Comparison of ENCODE assay signal across 23 mouse cellular contexts in genomic region chr14:33373271-33373670, GRCm38 (mm10).
A peak's percentile ranks its signal among the peaks of the same experiment; 100 is the strongest.
DNase-seq lines count a peak whose midpoint lies in the region; ATAC-seq and TF ChIP-seq lines count a peak whose summit lies in the region.
"Had no signal": no experiment of that assay in that cellular context is flagged by ENCODE, and none has a peak within 500 bp of the region (broad histone marks: within the 10 kb centered on the region; RNA-seq: fewer than 3 reads in every experiment).

No protein-coding gene starts in this region.

- WGBS in liver, embryonic 11.5 days = 38% methylated on average over 1 of the region's 1 CpGs
- WGBS in liver, embryonic 12.5 days (ENCODE audit: insufficient replicate concordance) = 35% methylated on average over 1 of the region's 1 CpGs
- WGBS in liver, embryonic 16.5 days (ENCODE audit: insufficient replicate concordance) = 53% methylated on average over 1 of the region's 1 CpGs
- 32% methylated on average over 1 of the region's 1 CpGs for WGBS in liver, postnatal 0 days (ENCODE audit: insufficient replicate concordance)
- 36% methylated on average over 1 of the region's 1 CpGs for WGBS in kidney, embryonic 15.5 days

- H3K9me3 ChIP-seq in liver, embryonic 11.5 days (ENCODE audit: control insufficient read depth, low read length) = no peaks in the 10 kb centered on the region
- H3K9me3 ChIP-seq in liver, embryonic 12.5 days (replicated peaks) = no peaks in the 10 kb centered on the region
- no peaks in the 10 kb centered on the region for H3K9me3 ChIP-seq in liver, embryonic 16.5 days (replicated peaks; ENCODE audit: control insufficient read depth, low read length)
- no peaks in the 10 kb centered on the region for H3K9me3 ChIP-seq in liver, postnatal 0 days (ENCODE audit: low read length)
- no peaks in the 10 kb centered on the region for H3K9me3 ChIP-seq in kidney, embryonic 15.5 days (replicated peaks)
- H3K9me3 ChIP-seq: embryonic facial prominence, embryonic 13.5 days; embryonic facial prominence, embryonic 15.5 days; forebrain, embryonic 10.5 days; forebrain, embryonic 12.5 days had no signal

- no peak for TF ChIP-seq EP300 in liver, postnatal 0 days (IDR thresholded peaks at IDR 0.05; ENCODE audit: low read depth)

- no peak overlapping the region for H3K4me2 ChIP-seq in liver, embryonic 11.5 days
- H3K4me2 ChIP-seq in liver, embryonic 12.5 days = no peak overlapping the region
- H3K4me2 ChIP-seq in liver, embryonic 16.5 days (ENCODE audit: low read depth, low read length) = no peak overlapping the region
- H3K4me2 ChIP-seq in liver, postnatal 0 days (ENCODE audit: low read depth, low read length) = no peak overlapping the region
- no peak overlapping the region for H3K4me2 ChIP-seq in myocyte (ENCODE audit: low read depth)
- H3K4me2 ChIP-seq in kidney, embryonic 15.5 days = no peak overlapping the region
- H3K4me2 ChIP-seq: embryonic facial prominence, embryonic 13.5 days; embryonic facial prominence, embryonic 15.5 days; forebrain, embryonic 12.5 days had no signal

- no peak overlapping the region for H3ac ChIP-seq in myocyte (ENCODE audit: control insufficient read depth, insufficient read length)

- H3K27ac ChIP-seq in liver, embryonic 11.5 days (ENCODE audit: low read depth, low read length) = no peak overlapping the region
- no peak overlapping the region for H3K27ac ChIP-seq in liver, embryonic 12.5 days
- peak overlapping the region; percentile 65 for H3K27ac ChIP-seq in liver, embryonic 16.5 days (ENCODE audit: low read length)
- H3K27ac ChIP-seq in liver, postnatal 0 days (ENCODE audit: low read depth) = no peak overlapping the region
- no peak overlapping the region for H3K27ac ChIP-seq in kidney, embryonic 15.5 days
- H3K27ac ChIP-seq: embryonic facial prominence, embryonic 13.5 days; embryonic facial prominence, embryonic 15.5 days; forebrain, embryonic 10.5 days; forebrain, embryonic 12.5 days had no signal

- no peak overlapping the region for H3K4me3 ChIP-seq in liver, embryonic 11.5 days (ENCODE audit: low read depth, low read length)
- H3K4me3 ChIP-seq in liver, embryonic 12.5 days = no peak overlapping the region
- H3K4me3 ChIP-seq in liver, embryonic 16.5 days (ENCODE audit: low read depth, low read length) = no peak overlapping the region
- H3K4me3 ChIP-seq in liver, postnatal 0 days (ENCODE audit: low read depth, low read length) = no peak overlapping the region
- no peak overlapping the region for H3K4me3 ChIP-seq in myocyte
- H3K4me3 ChIP-seq in kidney, embryonic 15.5 days (replicated peaks) = no peak overlapping the region
- H3K4me3 ChIP-seq: embryonic facial prominence, embryonic 13.5 days; embryonic facial prominence, embryonic 15.5 days; erythroblast, embryonic 14.5 days; forebrain, embryonic 10.5 days; forebrain, embryonic 12.5 days had no signal

- peaks cover 12% of the 10 kb centered on the region for H3K4me1 ChIP-seq in liver, embryonic 11.5 days (replicated peaks; ENCODE audit: control insufficient read depth, insufficient read depth, low read length)
- H3K4me1 ChIP-seq in liver, embryonic 12.5 days = peaks cover 16% of the 10 kb centered on the region
- H3K4me1 ChIP-seq in liver, embryonic 16.5 days (ENCODE audit: control insufficient read depth, low read depth, low read length) = no peaks in the 10 kb centered on the region; the same call in 1 of the 2 replicates
- H3K4me1 ChIP-seq in liver, postnatal 0 days (ENCODE audit: insufficient read depth) = peaks cover 4% of the 10 kb centered on the region; the same call in 1 of the 2 replicates
- peaks cover 16% of the 10 kb centered on the region for H3K4me1 ChIP-seq in kidney, embryonic 15.5 days

- no peaks in the 10 kb centered on the region for H3K27me3 ChIP-seq in liver, embryonic 11.5 days (replicated peaks; ENCODE audit: control insufficient read depth, insufficient read depth, low read length)
- peaks cover 2% of the 10 kb centered on the region; the same call in 1 of the 2 replicates for H3K27me3 ChIP-seq in liver, embryonic 12.5 days (replicated peaks)
- H3K27me3 ChIP-seq in liver, embryonic 16.5 days (ENCODE audit: control insufficient read depth, insufficient read depth, low read depth, low read length) = no peaks in the 10 kb centered on the region
- no peaks in the 10 kb centered on the region for H3K27me3 ChIP-seq in liver, postnatal 0 days (ENCODE audit: insufficient read depth, low read length)
- no peaks in the 10 kb centered on the region for H3K27me3 ChIP-seq in myocyte (ENCODE audit: control insufficient read depth, insufficient read depth, insufficient read length)
- H3K27me3 ChIP-seq in kidney, embryonic 15.5 days = no peaks in the 10 kb centered on the region
- H3K27me3 ChIP-seq: embryonic facial prominence, embryonic 13.5 days; embryonic facial prominence, embryonic 15.5 days; forebrain, embryonic 12.5 days had no signal

- ATAC-seq in liver, embryonic 11.5 days (replicated peaks; ENCODE audit: low FRiP score) = no peak
- ATAC-seq in liver, embryonic 12.5 days = no peak
- no peak for ATAC-seq in liver, embryonic 16.5 days (ENCODE audit: low read depth)
- ATAC-seq in liver, postnatal 0 days = no peak
- peak; percentile 26; the same call in 1 of the 2 replicates for ATAC-seq in granulocyte monocyte progenitor cell, adult 5-6 weeks (replicated peaks; ENCODE audit: poor library complexity, severe bottlenecking)
- no peak for ATAC-seq in kidney, embryonic 15.5 days (replicated peaks; ENCODE audit: low FRiP score)
- ATAC-seq: forebrain, embryonic 14.5 days had no signal

- DNase-seq in liver, embryonic 11.5 days (ENCODE audit: low spot score) = peak; percentile 23
- DNase-seq in liver, postnatal 0 days = no peak
- DNase-seq: adrenal gland, adult 2 months; adrenal gland, postnatal 10 days; adrenal gland, postnatal 25 days; cerebellum, adult 11 months; cerebellum, adult 18-20 months; cerebellum, adult 8-10 months; cerebellum, adult 9-11 months; cerebellum, postnatal 14 days; cerebellum, postnatal 36 days; embryo, embryonic 11 days had no signal

- TF ChIP-seq POLR2A in myocyte (IDR thresholded peaks at IDR 0.05; ENCODE audit: insufficient read length, low read depth) = no peak

- H3K36me3 ChIP-seq in liver, embryonic 11.5 days (ENCODE audit: control insufficient read depth, insufficient read depth, low read length) = no peaks in the 10 kb centered on the region
- H3K36me3 ChIP-seq in liver, embryonic 12.5 days = peaks cover 4% of the 10 kb centered on the region; the same call in 1 of the 2 replicates
- H3K36me3 ChIP-seq in liver, embryonic 16.5 days (ENCODE audit: control insufficient read depth, insufficient read depth) = no peaks in the 10 kb centered on the region
- 0 out of 2 replicates have a peak, but pooled peaks cover 4% of the 10 kb centered on the region for H3K36me3 ChIP-seq in liver, postnatal 0 days (replicated peaks; ENCODE audit: insufficient read depth, low read length)
- H3K36me3 ChIP-seq in myocyte (ENCODE audit: control insufficient read depth, insufficient read depth) = peaks cover 15% of the 10 kb centered on the region
- 0 out of 2 replicates have a peak, but pooled peaks cover 2% of the 10 kb centered on the region for H3K36me3 ChIP-seq in kidney, embryonic 15.5 days
- H3K36me3 ChIP-seq: embryonic facial prominence, embryonic 15.5 days; forebrain, embryonic 12.5 days had no signal

- no peak for TF ChIP-seq CTCF in liver, postnatal 0 days (IDR thresholded peaks at IDR 0.05; ENCODE audit: low read depth)

- no peak overlapping the region for H3K9ac ChIP-seq in liver, embryonic 11.5 days (ENCODE audit: low read depth, low read length)
- H3K9ac ChIP-seq in liver, embryonic 12.5 days = no peak overlapping the region
- no peak overlapping the region for H3K9ac ChIP-seq in liver, embryonic 16.5 days (ENCODE audit: low read depth, low read length)
- no peak overlapping the region for H3K9ac ChIP-seq in liver, postnatal 0 days (replicated peaks)
- H3K9ac ChIP-seq in kidney, embryonic 15.5 days = no peak overlapping the region
- H3K9ac ChIP-seq: embryonic facial prominence, embryonic 13.5 days; embryonic facial prominence, embryonic 15.5 days; forebrain, embryonic 12.5 days had no signal

- H3K79me2 ChIP-seq in myocyte (ENCODE audit: control insufficient read depth, insufficient read depth) = no peaks in the 10 kb centered on the region

TF ChIP-seq in myocyte, 11 proteins besides CTCF, POLR2A, EP300 and RAD21:
- TF ChIP-seq POLR2AphosphoS2 (IDR thresholded peaks at IDR 0.05; ENCODE audit: insufficient read length, low read depth) (peak; percentile 55), USF1 (IDR thresholded peaks at IDR 0.05; ENCODE audit: low read depth) (no peak)
